Mouse (Mus musculus): ENCODE results near the gene Asl. TPM values are rescaled to one million over a fixed set of nuclear protein-coding genes. Genes with fewer than 3 reads are reported as not detected.

Gene Asl
- polyA plus RNA-seq, 1 experiment = not detected

DNA sequence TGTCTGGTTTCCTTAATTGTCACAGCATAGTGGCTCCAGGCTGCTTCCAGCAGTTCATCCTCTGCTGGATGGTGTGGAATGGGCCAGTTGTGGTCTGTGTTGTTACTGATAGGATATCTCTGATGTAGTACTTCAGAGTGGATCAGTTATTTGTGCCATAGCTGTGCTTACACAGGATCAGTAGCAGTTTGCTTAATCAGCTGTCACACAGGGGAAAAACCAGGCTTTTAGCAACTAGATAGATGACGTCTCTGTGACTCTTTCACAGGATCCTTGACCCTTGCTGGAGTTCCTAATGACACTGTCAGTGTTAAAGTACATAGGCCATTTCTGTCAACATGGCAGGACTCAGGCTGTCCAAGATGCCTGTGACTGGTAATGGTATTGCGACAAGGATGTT lies 4.8 kb upstream of the Asl start:
- H3K27ac ChIP-seq (ENCODE audit: insufficient read depth, low read depth, low read length) = no peak overlapping the region
- peaks cover 7% of the 10 kb centered on the region; the same call in 1 of the 2 replicates for H3K4me1 ChIP-seq (ENCODE audit: control insufficient read depth, insufficient read depth, low read length)
- H3K4me3 ChIP-seq (ENCODE audit: insufficient read depth, low read depth, low read length) = no peak overlapping the region
- 98% methylated on average over 2 of the region's 2 CpGs for WGBS
- TF ChIP-seq POLR2A (IDR thresholded peaks at IDR 0.05; ENCODE audit: insufficient read depth, low read depth, low read length) (no peak), CTCF (IDR thresholded peaks at IDR 0.05; ENCODE audit: insufficient read depth, low read depth, low read length) (no peak)

DNA sequence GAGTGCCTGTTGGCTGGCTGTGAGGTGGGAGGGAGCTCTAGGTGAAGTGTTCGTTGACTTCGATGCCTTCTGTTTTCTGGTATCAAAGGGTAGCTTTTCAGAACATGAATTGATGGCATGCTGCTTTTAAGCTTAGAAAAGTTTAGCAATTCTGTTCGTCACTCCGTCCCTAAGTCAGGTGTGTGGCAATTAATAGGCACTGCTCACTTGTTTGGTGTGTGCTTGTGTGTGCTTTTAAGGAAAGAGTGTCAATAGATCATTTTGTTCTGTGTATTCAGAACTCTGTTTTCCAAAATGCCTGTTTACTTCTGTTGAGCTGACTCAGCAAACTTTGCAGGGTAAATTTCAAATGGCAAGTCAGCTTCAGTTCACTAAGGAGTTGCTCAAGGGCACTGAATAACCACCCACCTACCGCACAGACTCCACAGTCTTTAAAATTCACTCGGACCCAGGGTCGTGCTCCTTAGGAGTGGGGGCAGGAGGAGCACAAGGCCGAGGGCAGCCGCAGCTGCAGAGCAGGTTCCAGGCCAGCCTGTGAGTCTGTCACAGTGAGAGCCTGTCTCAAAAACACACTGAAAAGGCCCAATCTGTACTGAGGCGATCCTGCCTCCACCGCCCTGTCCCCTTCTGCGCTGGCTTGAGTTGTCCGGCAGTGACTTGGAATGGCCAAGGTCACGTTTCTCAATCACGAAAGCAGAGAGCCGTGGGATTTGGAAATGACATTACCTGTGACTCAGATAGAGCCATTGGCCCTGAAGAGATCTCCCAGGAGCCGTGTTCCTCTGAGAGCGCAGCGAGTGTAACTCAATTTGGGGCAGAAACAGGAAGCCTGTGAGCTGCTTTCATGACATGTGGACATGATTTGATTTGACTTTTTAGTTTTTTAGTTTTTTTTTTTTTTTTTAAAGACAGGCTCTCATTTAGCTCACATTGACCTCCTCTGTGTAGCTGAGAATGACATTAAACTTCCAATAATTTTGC lies 2.7 kb upstream of the Asl start:
- Histone ChIP-seq H3K27ac (ENCODE audit: insufficient read depth, low read depth, low read length) (no peak overlapping the region), H3K4me3 (ENCODE audit: insufficient read depth, low read depth, low read length) (no peak overlapping the region), H3K4me1 (ENCODE audit: control insufficient read depth, insufficient read depth, low read length) (peaks cover 4% of the 10 kb centered on the region; the same call in 1 of the 2 replicates)
- TF ChIP-seq CTCF (IDR thresholded peaks at IDR 0.05; ENCODE audit: insufficient read depth, low read depth, low read length) = no peak
- WGBS = 92% methylated on average over 19 of the region's 19 CpGs

DNA sequence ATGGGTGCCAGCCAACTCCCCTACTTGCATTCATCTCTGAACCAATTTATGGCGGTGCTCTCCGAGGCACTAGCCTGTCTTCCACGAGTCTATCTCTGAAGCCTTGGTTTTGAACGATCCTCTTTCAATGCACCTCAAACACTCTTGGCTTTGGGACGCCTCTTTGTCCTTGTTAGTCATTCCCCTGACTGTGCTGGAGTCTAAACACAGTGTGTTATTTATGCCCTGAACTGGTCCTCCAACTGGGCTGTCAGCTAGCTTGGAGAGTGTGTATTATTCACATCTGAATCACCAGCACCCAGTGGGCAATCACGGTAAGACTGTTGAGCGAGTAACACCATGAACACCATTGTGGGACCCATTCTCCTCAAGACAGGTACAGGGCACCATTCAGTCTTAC lies 1.4 kb downstream of the Asl start:
- peaks cover 10% of the 10 kb centered on the region; the same call in 1 of the 2 replicates for H3K4me1 ChIP-seq (ENCODE audit: control insufficient read depth, insufficient read depth, low read length)
- TF ChIP-seq POLR2A (IDR thresholded peaks at IDR 0.05; ENCODE audit: insufficient read depth, low read depth, low read length) (no peak), CTCF (IDR thresholded peaks at IDR 0.05; ENCODE audit: insufficient read depth, low read depth, low read length) (no peak)
- no peak overlapping the region for H3K27ac ChIP-seq (ENCODE audit: insufficient read depth, low read depth, low read length)
- no peak overlapping the region for H3K4me3 ChIP-seq (ENCODE audit: insufficient read depth, low read depth, low read length)
- WGBS = 60% methylated on average over 7 of the region's 7 CpGs

DNA sequence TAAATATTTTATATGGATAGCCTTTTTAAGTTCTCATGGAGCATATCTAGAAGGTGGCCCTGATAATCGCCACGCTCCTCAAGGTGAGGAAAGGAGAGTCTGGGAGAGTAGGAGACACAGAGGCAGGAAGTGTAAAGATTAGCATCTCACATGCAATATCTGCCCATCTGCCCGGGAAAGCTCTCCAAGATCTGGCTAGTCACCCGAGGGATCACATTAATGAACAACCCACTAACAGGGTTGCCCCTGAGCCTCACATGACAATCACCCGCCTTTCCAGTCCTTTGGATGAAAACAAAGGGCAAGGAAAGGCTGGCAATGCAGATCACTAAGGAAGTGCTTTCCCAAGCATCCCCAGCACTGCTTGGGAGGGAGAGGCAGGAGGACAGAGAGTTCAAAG lies 1.9 kb downstream of the Asl start:
- no peak overlapping the region for H3K27ac ChIP-seq (ENCODE audit: insufficient read depth, low read depth, low read length)
- H3K4me3 ChIP-seq (ENCODE audit: insufficient read depth, low read depth, low read length) = no peak overlapping the region
- 67% methylated on average over 5 of the region's 5 CpGs for WGBS
- peaks cover 10% of the 10 kb centered on the region; the same call in 1 of the 2 replicates for H3K4me1 ChIP-seq (ENCODE audit: control insufficient read depth, insufficient read depth, low read length)
- TF ChIP-seq POLR2A (IDR thresholded peaks at IDR 0.05; ENCODE audit: insufficient read depth, low read depth, low read length) = no peak
- TF ChIP-seq CTCF (IDR thresholded peaks at IDR 0.05; ENCODE audit: insufficient read depth, low read depth, low read length) = no peak

DNA sequence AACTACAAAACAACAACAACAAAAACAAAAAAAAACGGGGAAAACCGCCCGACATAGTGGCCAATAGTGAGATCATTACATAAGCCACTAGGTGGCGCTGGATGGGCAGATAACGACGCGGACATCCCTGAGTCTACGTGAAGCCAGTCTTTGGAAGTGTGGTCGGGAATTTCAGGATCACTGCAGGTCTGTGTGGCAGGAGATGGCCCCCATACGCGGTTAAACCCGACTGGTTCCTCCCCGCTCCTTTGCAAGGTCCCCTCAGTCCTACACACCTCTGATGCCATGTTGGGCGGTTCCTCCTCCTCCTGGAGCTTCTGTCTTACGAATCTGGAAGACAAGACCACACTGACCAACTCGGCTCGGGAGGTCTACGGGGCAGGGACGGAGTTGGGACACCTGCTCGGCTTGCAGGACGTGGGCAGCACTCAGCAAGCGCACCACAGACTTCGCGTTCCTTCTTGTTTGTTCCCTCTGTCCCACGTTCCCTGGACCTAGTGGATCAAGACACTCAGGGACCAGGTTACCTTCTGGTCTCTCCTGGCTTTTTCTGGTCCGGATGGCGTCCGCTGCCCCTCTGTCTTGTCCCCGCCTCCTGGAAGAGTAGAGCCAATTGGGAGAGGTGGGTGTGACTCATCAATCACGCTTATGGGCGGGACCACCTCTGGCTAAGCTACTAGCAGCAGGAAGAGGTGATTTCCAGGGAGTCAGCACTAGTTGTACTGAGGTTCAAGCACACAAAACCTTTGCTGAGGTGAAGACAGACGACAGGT lies 5.1 kb downstream of the Asl start:
- under 1% methylated on average over 32 of the region's 32 CpGs for WGBS
- TF ChIP-seq CTCF (IDR thresholded peaks at IDR 0.05; ENCODE audit: insufficient read depth, low read depth, low read length) = peak; percentile 39; the same call in 1 of the 2 replicates
- no peak for TF ChIP-seq POLR2A (IDR thresholded peaks at IDR 0.05; ENCODE audit: insufficient read depth, low read depth, low read length)
- Histone ChIP-seq H3K4me1 (ENCODE audit: control insufficient read depth, insufficient read depth, low read length) (peaks cover 10% of the 10 kb centered on the region; the same call in 1 of the 2 replicates), H3K27ac (ENCODE audit: insufficient read depth, low read depth, low read length) (no peak overlapping the region), H3K4me3 (ENCODE audit: insufficient read depth, low read depth, low read length) (peak overlapping the region; percentile 51)

DNA sequence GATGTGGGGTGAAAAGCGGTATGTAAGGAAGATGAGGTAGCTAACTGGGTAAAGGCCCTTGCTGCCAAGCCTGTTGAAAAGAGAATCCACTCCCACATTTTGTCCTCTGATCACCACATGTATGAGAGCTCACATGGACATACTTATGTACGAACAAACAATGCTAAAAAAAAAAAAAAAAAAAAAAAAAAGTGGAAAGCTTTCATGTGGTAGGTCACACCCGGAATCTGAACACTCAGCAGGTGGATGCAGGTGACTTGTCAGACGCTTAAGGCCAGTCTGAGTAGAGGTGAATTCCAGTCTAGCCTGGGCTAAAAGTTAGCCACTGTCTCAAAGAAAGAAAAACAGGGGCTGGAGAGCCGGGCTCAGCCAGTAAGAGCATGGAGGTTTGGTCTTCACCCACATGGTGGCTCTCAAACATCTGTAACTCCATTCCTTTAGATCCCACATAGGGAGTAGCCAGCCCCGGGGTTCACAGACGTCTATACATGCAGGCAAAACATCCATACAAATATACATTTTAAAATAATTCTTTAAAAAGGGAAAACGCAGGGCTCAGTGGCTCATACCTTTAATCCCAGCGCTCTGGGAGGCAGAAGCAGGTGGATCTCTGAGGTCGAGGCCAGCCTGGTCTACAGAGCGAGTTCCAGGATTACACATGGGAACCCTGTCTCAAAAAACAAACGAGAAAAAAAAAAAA lies 5.8 kb downstream of the Asl start:
- 39% methylated on average over 12 of the region's 12 CpGs for WGBS
- no peak overlapping the region for H3K4me3 ChIP-seq (ENCODE audit: insufficient read depth, low read depth, low read length)
- no peak overlapping the region for H3K27ac ChIP-seq (ENCODE audit: insufficient read depth, low read depth, low read length)
- H3K4me1 ChIP-seq (ENCODE audit: control insufficient read depth, insufficient read depth, low read length) = peaks cover 10% of the 10 kb centered on the region; the same call in 1 of the 2 replicates
- TF ChIP-seq POLR2A (IDR thresholded peaks at IDR 0.05; ENCODE audit: insufficient read depth, low read depth, low read length) = no peak
- TF ChIP-seq CTCF (IDR thresholded peaks at IDR 0.05; ENCODE audit: insufficient read depth, low read depth, low read length) = no peak

DNA sequence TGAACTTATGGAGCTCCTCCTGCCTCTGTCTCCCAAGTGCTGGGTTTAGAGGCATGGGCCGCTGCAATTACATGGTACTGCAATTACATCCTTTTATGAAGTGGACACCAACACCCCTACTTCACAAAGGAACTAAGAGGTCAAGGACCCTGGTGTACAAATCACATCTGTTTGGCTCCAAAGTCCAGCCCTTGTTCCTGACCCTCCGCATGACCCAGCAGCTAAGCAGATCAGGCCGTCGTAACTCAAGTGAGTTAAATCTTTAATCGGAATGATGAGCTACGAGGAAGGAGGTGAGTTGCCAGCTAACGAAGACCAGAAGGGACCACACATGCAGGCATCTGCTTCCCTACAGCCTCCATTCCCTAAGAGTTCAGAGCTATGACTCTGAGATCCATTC lies 6.7 kb downstream of the Asl start:
- no peak overlapping the region for H3K27ac ChIP-seq (ENCODE audit: insufficient read depth, low read depth, low read length)
- H3K4me1 ChIP-seq (ENCODE audit: control insufficient read depth, insufficient read depth, low read length) = peaks cover 10% of the 10 kb centered on the region; the same call in 1 of the 2 replicates
- TF ChIP-seq CTCF (IDR thresholded peaks at IDR 0.05; ENCODE audit: insufficient read depth, low read depth, low read length) (no peak), POLR2A (IDR thresholded peaks at IDR 0.05; ENCODE audit: insufficient read depth, low read depth, low read length) (no peak)
- no peak overlapping the region for H3K4me3 ChIP-seq (ENCODE audit: insufficient read depth, low read depth, low read length)
- WGBS = 88% methylated on average over 7 of the region's 7 CpGs

DNA sequence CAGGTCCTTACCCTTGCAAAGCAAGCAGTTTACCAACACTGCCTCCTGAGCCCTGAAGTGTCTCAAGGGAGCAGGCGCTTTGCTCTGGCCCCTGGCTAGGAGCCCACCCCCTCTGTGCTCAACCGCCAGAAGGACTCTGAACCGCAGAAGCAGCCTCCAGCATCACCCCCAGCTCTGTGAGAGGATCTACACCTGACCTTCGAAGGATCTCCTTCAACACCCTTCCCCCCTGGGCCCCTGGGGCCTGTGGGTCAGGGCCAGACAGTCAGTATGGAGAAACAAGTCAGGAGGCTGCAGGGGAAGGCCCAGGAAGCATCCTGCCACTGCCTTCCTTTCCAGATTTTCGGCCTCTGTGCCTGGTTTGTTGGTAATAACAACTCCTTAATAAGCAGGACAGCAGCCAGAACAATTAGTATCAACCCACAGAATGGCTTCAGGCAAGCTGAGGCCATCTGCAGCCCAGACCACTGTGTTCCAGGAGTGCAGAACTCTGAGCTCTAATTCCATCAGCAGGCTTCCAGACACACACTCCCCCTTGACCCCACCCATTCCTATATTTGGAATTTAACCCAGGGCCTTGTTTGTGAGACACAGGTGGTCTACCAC lies 7.6 kb downstream of the Asl start:
- H3K4me3 ChIP-seq (ENCODE audit: insufficient read depth, low read depth, low read length) = no peak overlapping the region
- peaks cover 10% of the 10 kb centered on the region; the same call in 1 of the 2 replicates for H3K4me1 ChIP-seq (ENCODE audit: control insufficient read depth, insufficient read depth, low read length)
- 60% methylated on average over 5 of the region's 5 CpGs for WGBS
- TF ChIP-seq CTCF (IDR thresholded peaks at IDR 0.05; ENCODE audit: insufficient read depth, low read depth, low read length) (no peak), POLR2A (IDR thresholded peaks at IDR 0.05; ENCODE audit: insufficient read depth, low read depth, low read length) (no peak)
- no peak overlapping the region for H3K27ac ChIP-seq (ENCODE audit: insufficient read depth, low read depth, low read length)

Measured in olfactory bulb, adult 2 months (tissue).